Mouse (Mus musculus) telencephalon, adult 2 months (tissue): Measurements from ENCODE around the gene Rilp.

ENCODE experiments used
- DNase-seq: peaks from one replicate; pipeline ENCODE4 v3.0.0-alpha.2; 2011; ENCODE audit warnings: low read depth, low spot score

Gene Rilp

GRCm38 (mm10) chr11:75509741-75510626, at the start of gene Rilp:
Gene Rilp (plus strand): TSS chr11:75510094.
- no peak for DNase-seq

- peak; percentile 97 for DNase-seq
Observed at GRCm38 (mm10) chr11:75460103-75460843, 49.6 kb upstream of the Rilp start.

- peak; percentile 100 for DNase-seq
Observed at GRCm38 (mm10) chr11:75460844-75461742, 48.8 kb upstream of the Rilp start, which contains the start of gene Tlcd2. Gene Tlcd2 (plus strand): TSS chr11:75461715.

GRCm38 (mm10) chr11:75461743-75462252, 48.1 kb upstream of the Rilp start:
- no peak for DNase-seq

GRCm38 (mm10) chr11:75462253-75462783, 47.6 kb upstream of the Rilp start:
- DNase-seq: no peak

- DNase-seq: no peak
Observed at GRCm38 (mm10) chr11:75462865-75463336, 47.0 kb upstream of the Rilp start.

GRCm38 (mm10) chr11:75463624-75464023, 46.3 kb upstream of the Rilp start:
- no peak for DNase-seq

- DNase-seq: no peak
Observed at GRCm38 (mm10) chr11:75464417-75464816, 45.5 kb upstream of the Rilp start.

GRCm38 (mm10) chr11:75465051-75465450, 44.8 kb upstream of the Rilp start:
- no peak for DNase-seq

- DNase-seq: no peak
Observed at GRCm38 (mm10) chr11:75466731-75467505, 43.0 kb upstream of the Rilp start.

GRCm38 (mm10) chr11:75467512-75468215, 42.2 kb upstream of the Rilp start:
- DNase-seq: no peak

- DNase-seq: no peak
Observed at GRCm38 (mm10) chr11:75468410-75468809, 41.5 kb upstream of the Rilp start.

GRCm38 (mm10) chr11:75469261-75469660, 40.6 kb upstream of the Rilp start:
- no peak for DNase-seq

- no peak for DNase-seq
Observed at GRCm38 (mm10) chr11:75470675-75471074, 39.2 kb upstream of the Rilp start.

GRCm38 (mm10) chr11:75472469-75473081, 37.3 kb upstream of the Rilp start:
- no peak for DNase-seq

GRCm38 (mm10) chr11:75473376-75473775, 36.5 kb upstream of the Rilp start:
- no peak for DNase-seq

- no peak for DNase-seq
Observed at GRCm38 (mm10) chr11:75486192-75486591, 23.7 kb upstream of the Rilp start.

- DNase-seq: peak; percentile 98
Observed at GRCm38 (mm10) chr11:75486601-75487285, 23.2 kb upstream of the Rilp start, which contains the start of gene Prpf8. Gene Prpf8 (plus strand): TSS chr11:75486816.
